Mouse (Mus musculus): ENCODE measurements at regions not wholly inside any gene's neighbourhood (a gene's known extent, or its start where the extent isn't known, plus 50 kb on each side); places are given as distances from the start of the nearest gene placed in this dataset.
A peak's percentile ranks its signal among the peaks of the same experiment; 100 is the strongest.

GRCm38 (mm10) chr9:120804760-120805294, 124.2 kb upstream of the Ctnnb1 start:
- no peaks in the 10 kb centered on the region for H3K36me3 ChIP-seq
- peaks cover 33% of the 10 kb centered on the region for H3K4me1 ChIP-seq
- H3K4me2 ChIP-seq (replicated peaks): peak overlapping the region; percentile 36; the same call in 1 of the 2 replicates
- H3K27me3 ChIP-seq: no peaks in the 10 kb centered on the region
- 15% methylated on average over 10 of the region's 10 CpGs for WGBS
- no peaks in the 10 kb centered on the region for H3K9me3 ChIP-seq
- peak; percentile 51; the same call in 1 of the 2 replicates for ATAC-seq (ENCODE audit: low FRiP score, low read depth)
- H3K4me3 ChIP-seq: no peak overlapping the region
- H3K27ac ChIP-seq: peak overlapping the region; percentile 69
- no peak overlapping the region for H3K9ac ChIP-seq

GRCm38 (mm10) chr9:120808741-120809425, 120.1 kb upstream of the Ctnnb1 start:
- no peak for ATAC-seq (ENCODE audit: low FRiP score, low read depth)
- H3K36me3 ChIP-seq: no peaks in the 10 kb centered on the region
- H3K27ac ChIP-seq: no peak overlapping the region
- H3K9ac ChIP-seq: no peak overlapping the region
- H3K4me1 ChIP-seq: peaks cover 48% of the 10 kb centered on the region
- H3K4me3 ChIP-seq: no peak overlapping the region
- WGBS: 44% methylated on average over 4 of the region's 4 CpGs
- H3K4me2 ChIP-seq (replicated peaks): no peak overlapping the region
- H3K27me3 ChIP-seq: no peaks in the 10 kb centered on the region
- H3K9me3 ChIP-seq: no peaks in the 10 kb centered on the region

- Histone ChIP-seq H3K36me3 (no peaks in the 10 kb centered on the region), H3K9ac (no peak overlapping the region), H3K4me1 (peaks cover 26% of the 10 kb centered on the region), H3K4me3 (no peak overlapping the region), H3K27me3 (no peaks in the 10 kb centered on the region), H3K27ac (no peak overlapping the region), H3K4me2 (replicated peaks) (no peak overlapping the region), H3K9me3 (no peaks in the 10 kb centered on the region; the same call in 1 of the 2 replicates)
- WGBS: 67% methylated on average over 3 of the region's 3 CpGs
- no peak for ATAC-seq (ENCODE audit: low FRiP score, low read depth)
Measured at GRCm38 (mm10) chr9:120811522-120811921, 117.5 kb upstream of the Ctnnb1 start.

- H3K9me3 ChIP-seq: no peaks in the 10 kb centered on the region; the same call in 1 of the 2 replicates
- ATAC-seq (ENCODE audit: low FRiP score, low read depth): no peak
- H3K4me1 ChIP-seq: peaks cover 20% of the 10 kb centered on the region
- H3K27ac ChIP-seq: no peak overlapping the region
- no peaks in the 10 kb centered on the region for H3K27me3 ChIP-seq
- H3K4me2 ChIP-seq (replicated peaks): no peak overlapping the region
- H3K4me3 ChIP-seq: no peak overlapping the region
- H3K36me3 ChIP-seq: no peaks in the 10 kb centered on the region
- H3K9ac ChIP-seq: no peak overlapping the region
- WGBS: 76% methylated on average over 17 of the region's 17 CpGs
Measured at GRCm38 (mm10) chr9:120812667-120813210, 116.3 kb upstream of the Ctnnb1 start.

- H3K36me3 ChIP-seq: no peaks in the 10 kb centered on the region
- no peak overlapping the region for H3K4me2 ChIP-seq (replicated peaks)
- 73% methylated on average over 4 of the region's 4 CpGs for WGBS
- no peak overlapping the region for H3K9ac ChIP-seq
- H3K4me1 ChIP-seq: peaks cover 17% of the 10 kb centered on the region
- no peak for ATAC-seq (ENCODE audit: low FRiP score, low read depth)
- no peaks in the 10 kb centered on the region for H3K27me3 ChIP-seq
- no peak overlapping the region for H3K27ac ChIP-seq
- no peaks in the 10 kb centered on the region; the same call in 1 of the 2 replicates for H3K9me3 ChIP-seq
- no peak overlapping the region for H3K4me3 ChIP-seq
Measured at GRCm38 (mm10) chr9:120814286-120814685, 114.7 kb upstream of the Ctnnb1 start.

- no peaks in the 10 kb centered on the region for H3K36me3 ChIP-seq
- ATAC-seq (ENCODE audit: low FRiP score, low read depth): no peak
- H3K4me2 ChIP-seq (replicated peaks): no peak overlapping the region
- H3K27ac ChIP-seq: no peak overlapping the region
- 0 out of 2 replicates have a peak, but pooled peaks cover 4% of the 10 kb centered on the region for H3K4me1 ChIP-seq
- H3K27me3 ChIP-seq: no peaks in the 10 kb centered on the region
- no peaks in the 10 kb centered on the region; the same call in 1 of the 2 replicates for H3K9me3 ChIP-seq
- WGBS: 87% methylated on average over 22 of the region's 22 CpGs
- H3K9ac ChIP-seq: no peak overlapping the region
- no peak overlapping the region for H3K4me3 ChIP-seq
Measured at GRCm38 (mm10) chr9:120818726-120819317, 110.2 kb upstream of the Ctnnb1 start.

GRCm38 (mm10) chr9:120820892-120821291, 108.1 kb upstream of the Ctnnb1 start:
- 83% methylated on average over 6 of the region's 6 CpGs for WGBS
- no peak overlapping the region for H3K4me2 ChIP-seq (replicated peaks)
- 0 out of 2 replicates have a peak, but pooled peaks cover 7% of the 10 kb centered on the region for H3K4me1 ChIP-seq
- no peaks in the 10 kb centered on the region for H3K27me3 ChIP-seq
- ATAC-seq (ENCODE audit: low FRiP score, low read depth): no peak
- no peak overlapping the region for H3K9ac ChIP-seq
- no peaks in the 10 kb centered on the region; the same call in 1 of the 2 replicates for H3K9me3 ChIP-seq
- H3K36me3 ChIP-seq: no peaks in the 10 kb centered on the region
- no peak overlapping the region for H3K27ac ChIP-seq
- H3K4me3 ChIP-seq: no peak overlapping the region

- Histone ChIP-seq H3K4me1 (0 out of 2 replicates have a peak, but pooled peaks cover 7% of the 10 kb centered on the region), H3K9me3 (no peaks in the 10 kb centered on the region), H3K4me3 (no peak overlapping the region), H3K4me2 (replicated peaks) (no peak overlapping the region), H3K9ac (no peak overlapping the region), H3K27ac (no peak overlapping the region), H3K36me3 (no peaks in the 10 kb centered on the region), H3K27me3 (no peaks in the 10 kb centered on the region)
- WGBS: 75% methylated on average over 6 of the region's 6 CpGs
- no peak for ATAC-seq (ENCODE audit: low FRiP score, low read depth)
Measured at GRCm38 (mm10) chr9:120823397-120823796, 105.6 kb upstream of the Ctnnb1 start.

GRCm38 (mm10) chr9:120826266-120826665, 102.8 kb upstream of the Ctnnb1 start:
- Histone ChIP-seq H3K9me3 (no peaks in the 10 kb centered on the region), H3K27me3 (no peaks in the 10 kb centered on the region), H3K4me1 (0 out of 2 replicates have a peak, but pooled peaks cover 7% of the 10 kb centered on the region), H3K4me3 (no peak overlapping the region), H3K9ac (no peak overlapping the region), H3K36me3 (no peaks in the 10 kb centered on the region), H3K4me2 (replicated peaks) (no peak overlapping the region), H3K27ac (no peak overlapping the region)
- no peak for ATAC-seq (ENCODE audit: low FRiP score, low read depth)
- 54% methylated on average over 4 of the region's 4 CpGs for WGBS

GRCm38 (mm10) chr9:120830526-120830925, 98.5 kb upstream of the Ctnnb1 start:
- no peaks in the 10 kb centered on the region for H3K36me3 ChIP-seq
- H3K4me2 ChIP-seq (replicated peaks): no peak overlapping the region
- WGBS: 75% methylated on average over 5 of the region's 5 CpGs
- no peaks in the 10 kb centered on the region for H3K9me3 ChIP-seq
- ATAC-seq (ENCODE audit: low FRiP score, low read depth): no peak
- H3K27me3 ChIP-seq: no peaks in the 10 kb centered on the region
- H3K4me1 ChIP-seq: no peaks in the 10 kb centered on the region
- no peak overlapping the region for H3K4me3 ChIP-seq
- no peak overlapping the region for H3K9ac ChIP-seq
- no peak overlapping the region for H3K27ac ChIP-seq

GRCm38 (mm10) chr9:120834166-120834565, 94.8 kb upstream of the Ctnnb1 start:
- Histone ChIP-seq H3K36me3 (no peaks in the 10 kb centered on the region), H3K4me1 (no peaks in the 10 kb centered on the region), H3K4me3 (no peak overlapping the region), H3K27me3 (no peaks in the 10 kb centered on the region), H3K4me2 (replicated peaks) (no peak overlapping the region), H3K27ac (no peak overlapping the region), H3K9ac (no peak overlapping the region), H3K9me3 (no peaks in the 10 kb centered on the region)
- 86% methylated on average over 9 of the region's 9 CpGs for WGBS
- ATAC-seq (ENCODE audit: low FRiP score, low read depth): no peak

- H3K4me1 ChIP-seq: no peaks in the 10 kb centered on the region
- H3K9ac ChIP-seq: no peak overlapping the region
- 91% methylated on average over 4 of the region's 4 CpGs for WGBS
- H3K4me3 ChIP-seq: no peak overlapping the region
- H3K27me3 ChIP-seq: no peaks in the 10 kb centered on the region
- no peak for ATAC-seq (ENCODE audit: low FRiP score, low read depth)
- H3K27ac ChIP-seq: no peak overlapping the region
- H3K36me3 ChIP-seq: no peaks in the 10 kb centered on the region
- H3K4me2 ChIP-seq (replicated peaks): no peak overlapping the region
- H3K9me3 ChIP-seq: no peaks in the 10 kb centered on the region
Measured at GRCm38 (mm10) chr9:120835621-120836020, 93.4 kb upstream of the Ctnnb1 start.
